ENCODE assay signal across 8 mouse cellular contexts in the genomic region with DNA sequence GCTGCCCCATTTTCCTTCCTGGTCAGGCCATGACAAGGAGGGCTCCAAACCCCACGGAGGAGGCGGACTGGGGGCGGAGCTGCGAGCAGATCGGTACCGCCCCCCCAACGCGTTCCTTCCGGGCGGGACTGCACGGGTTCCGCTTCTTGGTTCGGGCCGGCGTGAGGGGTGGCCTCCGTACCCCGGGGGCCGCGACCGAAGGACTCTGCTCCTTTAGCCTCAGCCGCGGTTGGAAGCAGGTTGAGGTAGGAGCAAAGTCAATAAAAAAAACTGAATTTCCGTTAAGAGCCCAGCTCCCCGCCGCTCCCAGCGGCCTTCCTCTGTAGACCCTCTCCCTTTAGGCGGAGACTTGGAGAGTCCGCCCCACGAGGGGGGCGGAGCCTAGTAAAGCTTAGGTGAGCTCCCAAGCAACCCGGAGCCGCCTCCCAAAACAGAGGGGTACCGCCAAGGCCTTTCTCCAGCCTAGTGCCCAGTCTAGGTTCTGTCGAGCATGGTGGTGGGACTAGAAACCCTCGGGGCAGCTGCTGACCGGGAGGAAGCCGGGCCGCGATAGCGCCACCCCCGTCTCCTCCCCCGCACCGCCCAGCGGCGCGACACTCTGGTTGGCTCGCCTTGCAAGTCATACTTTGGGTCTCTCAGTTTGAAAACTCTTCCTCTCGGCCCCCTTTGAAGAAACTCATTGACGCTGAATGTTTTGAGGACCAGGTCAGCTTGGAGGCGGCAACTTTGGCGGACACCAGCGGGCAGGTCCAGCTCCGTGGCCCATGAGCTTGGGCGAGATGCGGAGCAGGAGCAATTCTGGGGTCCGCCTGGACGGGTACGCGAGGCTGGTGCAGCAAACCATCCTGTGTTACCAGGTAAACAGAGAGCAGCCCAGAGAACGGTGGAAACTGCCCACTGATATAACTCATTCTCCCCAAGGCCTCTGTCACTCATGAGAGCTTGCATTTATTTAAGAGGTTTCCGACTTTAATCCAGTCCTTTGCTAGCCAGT. TPM values are rescaled to one million over a fixed set of nuclear protein-coding genes. Genes with fewer than 3 reads are reported as not detected.
DNase-seq lines count a peak whose midpoint lies in the region; ATAC-seq and TF ChIP-seq lines count a peak whose summit lies in the region.

A gene (plus strand): TSS at position 119 of the 994 bp plus-strand sequence.

- in situ Hi-C loops in Patski (cut with MboI; ENCODE audit: low pct_unique_long_range_greater_than_20kb): no loop called here

- 17% methylated on average over 59 of the region's 61 CpGs for WGBS in hindbrain, embryonic 14.5 days

- POLR2A ChIA-PET in Patski (lab: Charles Lee): interaction anchor here (1.1 kb wide), 1 partner anchor 31 kb away, joined by 4 read pairs; no protein-coding TSS in a partner anchor

- CTCF ChIA-PET in Patski (lab: Charles Lee): interaction anchor here (1.6 kb wide), 1 partner anchor 20 kb away, joined by 4 read pairs; no protein-coding TSS in a partner anchor

- no peaks in the 10 kb centered on the region for H3K9me3 ChIP-seq in hindbrain, embryonic 14.5 days (ENCODE audit: control insufficient read depth, low read length)

- H3K4me2 ChIP-seq in hindbrain, embryonic 14.5 days (replicated peaks): peak within 1 kb of the TSS; percentile 58

- no peak for TF ChIP-seq CTCF in Patski (IDR thresholded peaks at IDR 0.05)

- H3K4me1 ChIP-seq in hindbrain, embryonic 14.5 days (replicated peaks; ENCODE audit: control insufficient read depth, insufficient read depth, low read length): no peaks in the 10 kb centered on the region

- ATAC-seq in Patski: peak; percentile 96
- peak; percentile 99 for ATAC-seq in hindbrain, embryonic 14.5 days (ENCODE audit: low FRiP score)

- peak within 1 kb of the TSS; percentile 70 for H3K27ac ChIP-seq in hindbrain, embryonic 14.5 days

- H3K9ac ChIP-seq in hindbrain, embryonic 14.5 days: peak within 1 kb of the TSS; percentile 64

- H3K27me3 ChIP-seq in Patski: peaks cover 10% of the 10 kb centered on the region
- H3K27me3 ChIP-seq in hindbrain, embryonic 14.5 days (ENCODE audit: control insufficient read depth, insufficient read depth, low read length): peaks cover 23% of the 10 kb centered on the region; the same call in 1 of the 2 replicates

- H3K36me3 ChIP-seq in hindbrain, embryonic 14.5 days (replicated peaks; ENCODE audit: control insufficient read depth, insufficient read depth): no peaks in the 10 kb centered on the region

- H3K4me3 ChIP-seq in hindbrain, embryonic 14.5 days (replicated peaks; ENCODE audit: low read length): peak within 1 kb of the TSS; percentile 46

- DNase-seq in Patski (ENCODE audit: low read depth, low spot score): no peak
- DNase-seq in cerebellum, postnatal 14 days: peak; percentile 85 to 88
- peak; percentile 63 to 72 for DNase-seq in frontal cortex, postnatal 25 days (ENCODE audit: low spot score in 2 of 2)
- peak; percentile 74 for DNase-seq in hindbrain, embryonic 14.5 days (ENCODE audit: low spot score)
- peak; percentile 79 to 83 for DNase-seq in layer of hippocampus, postnatal 36 days
- DNase-seq in lung, postnatal 36 days: peak; percentile 89
- DNase-seq in retina, postnatal 1 day: peak; percentile 88
- peak; percentile 72 to 84 for DNase-seq in urinary bladder, adult 18-20 months (ENCODE audit: low spot score in 2 of 2)

RNA-seq across cellular contexts. Expression of the gene that starts here (rescaled TPM):
- 17.6 TPM for polyA plus RNA-seq in Patski (2021)
- polyA plus RNA-seq in hindbrain, embryonic 14.5 days (2014; fragmentation: Nextera tagmentation; extraction: Ambion mirVana): 10.4 and 12.4 TPM in 2 replicates
- total RNA-seq in layer of hippocampus, postnatal 36 days (2021): 10 to 100 TPM; 26.2 to 33.0 TPM
